Mouse (Mus musculus): ENCODE measurements around the gene Gm5155.
"Not testable (repeated sequence)": the region's sequence is repeated elsewhere in the genome, so short reads cannot be mapped to it uniquely, and the experiment has no call there.

Gm5155 gene

DNA sequence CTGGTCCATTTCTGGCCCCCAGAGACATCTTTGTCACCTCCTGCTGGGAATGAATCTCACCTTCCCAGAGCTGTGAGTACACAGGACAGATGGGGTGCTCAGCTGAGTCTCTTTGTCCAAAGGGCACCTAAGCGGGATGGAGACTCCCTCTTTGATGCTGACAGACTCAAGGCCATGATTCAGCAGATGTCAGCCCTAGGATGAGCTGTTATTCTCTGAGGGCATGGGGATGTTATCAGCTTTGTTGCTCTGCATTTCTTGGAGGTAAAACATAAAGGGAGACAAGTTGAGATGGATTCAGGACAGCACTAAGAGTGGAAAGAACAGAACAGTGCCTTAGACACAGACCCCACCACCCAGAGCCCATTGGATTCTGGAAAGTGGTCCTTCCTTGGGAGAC is at the start of gene Gm5155:
Gm5155 (plus strand) TSS at position 301 of the 400 bp plus-strand sequence.
- no peak for DNase-seq

GRCm38 (mm10) chr7:17870776-17871175 is 791 bp upstream of the Gm5155 start:
- no peak for DNase-seq

- DNase-seq, result not testable (repeated sequence)
Measured at GRCm38 (mm10) chr7:17895341-17895740, 23.8 kb downstream of the Gm5155 start.

- DNase-seq, result no peak
Measured at GRCm38 (mm10) chr7:17903146-17903915, 31.8 kb downstream of the Gm5155 start.

Measured in right cerebral cortex, postnatal 25 days (tissue).